Mouse (Mus musculus) granulocyte monocyte progenitor cell, adult 5-6 weeks (primary cell): Measurements from ENCODE around the gene Echdc3. TPM values are rescaled to one million over a fixed set of nuclear protein-coding genes. Genes with fewer than 3 reads are reported as not detected.
A peak's percentile ranks its signal among the peaks of the same experiment; 100 is the strongest.

Experiments used
- ATAC-seq: replicated peaks from 2 replicates; pipeline ENCODE4 v1.8.0; 2016; ENCODE audit warnings: mild to moderate bottlenecking, moderate TSS enrichment, inconsistent platforms; ENCODE audit not compliant: poor library complexity, severe bottlenecking
- total RNA-seq, 2 experiments: library from RNA; stranded (forward) in 1 of 2; stranded (reverse) in 1 of 2; fragments of 200-712, 200-1000 nt in 1 of 2; fragments of >200 nt in 1 of 2; fragmentation: Nextera tagmentation in 1 of 2; gene quantifications; 2 replicates each; pipeline ENCODE4 v1.2.3; 2014 to 2017

Gene Echdc3
- total RNA-seq, 2 experiments from 2014 or later: 1.3 to 2.4 TPM

GRCm38 (mm10) chr2:6178901-6179748, 33.7 kb downstream of the Echdc3 start:
- ATAC-seq: peak; percentile 50

GRCm38 (mm10) chr2:6173013-6173412, 39.8 kb downstream of the Echdc3 start:
- ATAC-seq: no peak

- ATAC-seq: peak; percentile 44
Observed at GRCm38 (mm10) chr2:6168560-6168959, 44.3 kb downstream of the Echdc3 start.

GRCm38 (mm10) chr2:6167843-6168558, 44.8 kb downstream of the Echdc3 start:
- ATAC-seq: peak; percentile 44

GRCm38 (mm10) chr2:6165771-6166170, 47.1 kb downstream of the Echdc3 start:
- ATAC-seq: peak; percentile 60

- ATAC-seq: no peak
Observed at GRCm38 (mm10) chr2:6164606-6165290, 48.1 kb downstream of the Echdc3 start.

- ATAC-seq: peak; percentile 77
Observed at GRCm38 (mm10) chr2:6162366-6163040, 50.3 kb downstream of the Echdc3 start.

- no peak for ATAC-seq
Observed at GRCm38 (mm10) chr2:6159735-6160134, 53.1 kb downstream of the Echdc3 start.

- ATAC-seq: peak; percentile 54
Observed at GRCm38 (mm10) chr2:6159219-6159618, 53.6 kb downstream of the Echdc3 start.

- ATAC-seq: no peak
Observed at GRCm38 (mm10) chr2:6157635-6158034, 55.2 kb downstream of the Echdc3 start.

- ATAC-seq: no peak
Observed at GRCm38 (mm10) chr2:6157208-6157607, 55.6 kb downstream of the Echdc3 start.

- ATAC-seq: no peak
Observed at GRCm38 (mm10) chr2:6149801-6150200, 63.0 kb downstream of the Echdc3 start.

GRCm38 (mm10) chr2:6146901-6147300, 65.9 kb downstream of the Echdc3 start:
- no peak for ATAC-seq

GRCm38 (mm10) chr2:6146257-6146656, 66.6 kb downstream of the Echdc3 start:
- ATAC-seq: no peak

GRCm38 (mm10) chr2:6145611-6146010, 67.2 kb downstream of the Echdc3 start:
- no peak for ATAC-seq

GRCm38 (mm10) chr2:6142915-6143654, 69.7 kb downstream of the Echdc3 start:
- ATAC-seq: no peak

- ATAC-seq: no peak
Observed at GRCm38 (mm10) chr2:6140572-6141161, 72.2 kb downstream of the Echdc3 start.
